In the genomic region with DNA sequence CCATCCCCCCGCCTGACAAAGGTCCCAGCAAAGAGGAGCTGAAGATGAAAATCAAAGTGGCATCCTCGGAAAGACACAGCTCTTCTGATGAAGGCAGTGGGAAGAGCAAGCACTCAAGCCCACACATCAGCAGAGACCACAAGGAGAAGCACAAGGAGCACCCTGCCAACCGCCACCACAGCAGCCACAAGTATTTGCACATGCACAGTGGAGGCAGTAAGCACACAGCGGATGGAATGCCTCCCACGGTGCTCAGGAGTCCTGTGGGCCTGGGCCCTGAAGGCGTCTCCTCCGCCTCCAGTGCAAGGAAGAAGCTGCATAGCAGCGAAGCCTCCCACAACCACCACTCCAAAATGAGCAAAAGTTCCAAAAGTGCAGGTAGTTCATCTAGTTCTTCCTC, we compare ENCODE assay signal across 15 mouse cellular contexts. TPM values are rescaled to one million over a fixed set of nuclear protein-coding genes. Genes with fewer than 3 reads are reported as not detected.
"Had no signal": no experiment of that assay in that cellular context is flagged by ENCODE, and none has a peak within 500 bp of the region (broad histone marks: within the 10 kb centered on the region; RNA-seq: fewer than 3 reads in every experiment).

No protein-coding gene starts in this region.

- H3K4me1 ChIP-seq: kidney, embryonic 15.5 days; limb, embryonic 15.5 days; liver, embryonic 13.5 days; midbrain, embryonic 13.5 days had no signal

- H3K9me3 ChIP-seq: kidney, embryonic 15.5 days; limb, embryonic 15.5 days; liver, embryonic 13.5 days; midbrain, embryonic 13.5 days had no signal

- ATAC-seq: liver, postnatal 0 days; lung, postnatal 0 days; midbrain, embryonic 13.5 days had no signal

- H3K27me3 ChIP-seq: kidney, embryonic 15.5 days; limb, embryonic 15.5 days; liver, embryonic 13.5 days; midbrain, embryonic 13.5 days had no signal

- H3K4me3 ChIP-seq: kidney, embryonic 15.5 days; limb, embryonic 15.5 days; liver, embryonic 13.5 days; midbrain, embryonic 13.5 days had no signal

- H3K4me2 ChIP-seq: kidney, embryonic 15.5 days; limb, embryonic 15.5 days; liver, embryonic 13.5 days; midbrain, embryonic 13.5 days had no signal

- DNase-seq: kidney, adult 2 months; kidney, postnatal 25 days; layer of hippocampus, postnatal 36 days; liver, embryonic 13.5 days; liver, postnatal 0 days; lung, postnatal 36 days; spleen, adult 18-20 months; thymus, adult 2 months; thymus, postnatal 36 days had no signal

- H3K27ac ChIP-seq: kidney, embryonic 15.5 days; limb, embryonic 15.5 days; liver, embryonic 13.5 days; midbrain, embryonic 13.5 days had no signal

- H3K9ac ChIP-seq: kidney, embryonic 15.5 days; limb, embryonic 15.5 days; liver, embryonic 13.5 days; liver, postnatal 0 days; midbrain, embryonic 13.5 days had no signal

RNA-seq across cellular contexts. Expression of a gene that starts 51.9 kb away (rescaled TPM):
- polyA plus RNA-seq: kidney, embryonic 15.5 days; limb, embryonic 11.5 days; limb, embryonic 15.5 days; liver, embryonic 13.5 days; liver, postnatal 0 days; stomach, embryonic 14.5 days had no signal
